Mouse (Mus musculus) spleen, postnatal 4 days (tissue): ENCODE data around the gene Msl3l2.
A peak's percentile ranks its signal among the peaks of the same experiment; 100 is the strongest.

Experiments used
- DNase-seq, 2 experiments: peaks; one replicate each; pipeline ENCODE4 v3.0.0; 2022; ENCODE audit warnings: low spot score in 2 of 2

The Msl3l2 gene

DNA sequence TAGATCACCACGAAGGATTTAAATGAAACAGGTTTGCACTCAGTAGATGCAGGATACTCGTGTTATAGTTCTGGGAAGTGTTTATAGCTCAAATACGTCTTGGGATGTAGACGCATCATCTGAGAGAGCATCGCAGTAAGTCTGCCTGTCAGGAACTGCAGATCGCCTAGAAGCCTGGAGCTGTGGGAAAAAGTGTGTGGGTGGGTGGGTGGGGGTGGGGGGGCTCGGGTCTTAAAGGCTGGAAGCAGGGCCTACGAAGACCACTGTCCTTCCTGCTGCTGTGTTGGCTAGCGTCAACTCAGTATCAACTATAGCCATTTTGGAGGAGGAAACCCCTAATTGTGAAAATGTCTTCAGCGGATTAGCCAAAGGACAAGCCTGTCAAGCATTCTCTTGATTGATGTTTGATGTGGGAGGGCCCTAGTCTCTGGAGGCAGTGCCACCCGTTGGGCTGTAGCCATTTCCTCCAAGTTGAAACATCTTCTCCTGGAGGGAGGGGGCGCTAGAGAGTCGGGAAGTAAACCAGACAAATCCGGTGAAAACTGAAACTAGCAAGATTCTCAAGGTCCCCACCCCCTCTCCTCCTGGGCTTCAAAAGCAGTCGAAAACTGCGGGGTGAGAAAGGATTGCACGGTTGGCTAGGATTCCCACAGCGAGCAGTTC is at the start of gene Msl3l2:
Gene Msl3l2 (plus strand): TSS at position 585 of the 663 bp plus-strand sequence.
- DNase-seq = peak; percentile 81 to 90

DNA sequence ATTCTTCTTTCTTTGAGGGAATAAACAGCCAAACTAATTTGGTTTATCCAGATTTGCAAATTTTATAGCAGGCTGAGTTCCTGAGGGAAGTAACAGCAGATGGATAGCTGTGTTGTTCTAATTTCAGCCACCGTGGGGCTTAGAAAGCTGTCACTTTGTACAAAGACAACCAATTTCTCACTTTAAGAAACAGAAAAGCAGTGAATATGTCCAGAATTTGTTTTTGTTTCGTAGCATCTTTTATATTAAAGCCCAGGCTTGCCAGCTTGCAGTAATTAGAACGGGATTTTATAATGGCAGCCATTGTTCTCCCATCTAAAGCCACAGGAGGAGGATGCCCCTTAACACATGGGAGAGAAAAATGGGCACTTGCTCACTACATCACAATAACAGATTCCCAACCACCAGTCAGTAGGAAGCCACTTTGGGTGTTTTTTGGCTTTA is 47.7 kb upstream of the Msl3l2 start:
- DNase-seq = no peak

DNA sequence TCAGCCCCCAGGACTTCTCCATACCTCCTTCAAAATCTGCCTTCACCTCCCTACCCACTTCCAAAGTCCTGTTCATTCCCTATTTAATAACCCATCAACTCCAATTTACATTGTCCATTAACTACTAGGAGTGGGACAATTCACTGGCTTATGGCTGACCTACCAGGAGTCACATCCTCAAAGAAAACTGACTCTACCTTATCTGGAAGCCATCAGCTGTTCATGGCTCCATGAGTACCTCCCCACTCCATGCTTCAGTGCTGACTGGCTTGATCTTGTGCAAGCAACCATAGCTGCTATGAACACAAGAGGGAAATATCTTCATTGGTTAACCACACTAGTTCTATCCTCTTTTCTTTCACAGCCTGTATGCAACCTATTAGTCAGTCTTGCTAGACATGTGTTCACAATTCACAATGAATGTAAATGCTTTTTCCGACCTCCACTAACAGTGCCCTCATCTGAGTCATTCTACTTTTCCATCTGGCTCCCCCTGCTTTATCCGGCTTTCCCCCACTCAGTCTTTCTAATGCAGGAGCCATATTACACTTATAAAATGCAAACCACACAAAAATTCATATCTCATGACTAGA is 45.4 kb upstream of the Msl3l2 start:
- no peak for DNase-seq

DNA sequence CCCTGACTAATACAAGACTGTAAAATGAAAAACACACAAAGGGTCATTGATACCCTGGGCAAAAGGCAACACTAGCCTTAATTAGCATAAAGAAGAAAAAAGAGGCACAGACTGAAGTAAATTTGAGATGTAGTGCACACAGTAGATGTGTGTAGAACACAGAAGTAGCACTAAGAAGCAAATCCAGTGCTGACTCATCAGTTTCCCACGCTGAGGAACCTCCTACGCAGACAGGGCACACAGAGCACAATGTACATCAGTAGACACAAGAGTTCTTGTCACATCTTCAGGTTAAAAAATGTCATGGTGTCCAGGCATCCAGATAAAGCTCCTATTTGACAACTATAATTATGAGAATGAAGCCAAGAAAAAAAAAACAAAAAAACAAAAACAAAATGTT is 44.0 kb upstream of the Msl3l2 start:
- DNase-seq = no peak

DNA sequence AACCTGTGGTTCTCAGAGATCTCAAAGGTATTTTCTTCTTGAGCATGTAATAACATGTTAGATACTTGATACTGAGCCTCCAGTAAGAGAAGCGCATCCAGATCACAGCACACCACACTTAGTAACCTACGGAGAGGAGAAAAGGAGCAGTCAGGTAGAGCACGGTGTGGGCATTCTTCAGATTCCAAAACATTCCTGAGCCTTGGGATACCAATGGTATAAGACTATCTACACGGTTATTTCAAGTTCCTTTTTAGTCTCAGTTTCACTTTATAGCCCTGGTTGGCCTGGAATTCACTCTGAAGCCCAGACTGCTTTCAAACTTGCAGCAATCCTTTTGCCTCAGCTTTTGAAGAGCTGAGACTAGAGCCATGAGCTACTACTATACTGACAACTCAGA is 17.0 kb upstream of the Msl3l2 start:
- DNase-seq = no peak

DNA sequence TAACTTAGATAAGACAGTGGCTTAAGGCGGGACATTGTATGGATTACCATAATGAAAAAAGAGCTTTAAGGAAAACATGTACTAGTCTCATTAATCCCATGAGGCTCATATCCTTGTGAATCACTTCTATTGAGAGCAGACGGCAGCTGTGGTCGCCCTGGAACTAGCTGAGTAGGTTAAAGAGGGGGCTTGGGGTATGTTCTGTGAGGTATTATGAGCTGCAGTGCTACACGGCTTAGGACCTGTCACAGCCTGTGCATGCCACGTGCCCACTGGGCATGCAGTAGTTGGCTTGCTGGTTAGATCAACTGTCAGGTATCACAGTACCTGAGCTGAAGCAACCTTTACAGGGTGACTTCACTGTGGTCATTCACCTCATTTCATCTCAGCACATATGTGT is 12.1 kb upstream of the Msl3l2 start:
- no peak for DNase-seq

DNA sequence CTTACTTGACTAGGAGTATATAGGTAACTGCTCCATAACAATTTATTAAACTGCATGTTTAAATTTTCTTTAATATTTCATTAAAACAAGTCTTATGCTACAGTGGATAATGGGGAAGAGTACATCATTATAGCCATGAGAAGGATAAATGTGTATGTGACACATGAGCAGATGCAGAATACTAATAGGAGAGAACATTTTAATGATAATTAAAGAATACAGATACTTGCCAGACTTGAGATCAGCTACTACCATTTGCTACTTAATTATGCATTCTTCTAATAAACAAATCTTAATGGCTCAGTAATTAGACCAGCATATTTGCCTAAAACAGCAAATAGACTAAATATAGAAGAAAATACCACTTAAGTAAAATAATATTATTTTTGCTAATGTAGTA is 10.0 kb upstream of the Msl3l2 start:
- DNase-seq = no peak

DNA sequence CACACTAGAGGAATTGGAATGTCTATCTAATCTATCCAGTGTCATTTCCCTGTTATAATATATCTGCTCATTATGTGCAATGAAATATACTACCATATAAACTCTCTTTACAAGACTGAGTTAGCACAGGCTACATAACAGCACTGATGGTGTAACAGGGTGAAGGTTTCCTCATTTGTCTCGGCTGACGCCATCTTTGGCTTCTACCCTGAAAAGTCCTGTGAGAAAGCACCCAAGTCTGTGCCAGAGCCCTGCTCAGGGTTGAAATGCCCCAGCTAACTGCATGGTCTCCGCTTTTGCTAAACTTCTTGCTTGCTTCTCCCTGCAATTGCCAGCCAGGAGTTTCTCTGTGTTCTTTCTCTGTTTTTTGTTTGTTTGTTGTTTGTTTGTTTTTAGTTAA is 7.6 kb upstream of the Msl3l2 start:
- no peak for DNase-seq

DNA sequence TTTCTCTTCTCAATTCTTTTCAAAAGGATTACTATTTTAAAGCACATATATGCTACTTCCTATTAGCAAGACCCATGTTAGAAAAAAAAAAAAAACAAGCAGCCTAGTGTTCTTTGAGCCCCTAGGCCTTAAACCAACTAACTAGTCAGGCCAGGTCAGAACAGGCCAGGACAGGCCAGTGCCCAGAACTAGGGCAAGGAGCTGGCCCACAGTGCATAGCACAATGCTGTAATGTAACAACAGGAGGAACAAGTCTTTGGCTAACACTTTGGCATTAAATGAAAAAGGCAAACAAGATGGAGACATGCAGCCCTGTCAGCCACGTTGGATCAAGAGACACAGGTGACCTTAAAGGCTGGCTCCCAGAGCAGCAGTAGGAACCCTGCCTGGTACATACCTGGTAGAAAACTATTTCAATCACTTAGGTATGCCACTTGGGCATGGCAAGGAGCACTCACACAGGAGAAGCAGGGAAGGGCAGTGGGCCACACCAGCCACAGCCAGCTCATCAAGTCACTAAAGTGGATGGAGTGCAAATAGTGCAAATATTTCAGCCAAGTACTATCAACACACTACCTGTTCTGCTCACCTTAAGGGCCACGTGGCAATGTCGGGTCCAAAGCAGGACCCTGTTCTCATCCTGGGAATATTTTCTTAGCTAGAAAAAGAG is 6.9 kb upstream of the Msl3l2 start:
- no peak for DNase-seq

DNA sequence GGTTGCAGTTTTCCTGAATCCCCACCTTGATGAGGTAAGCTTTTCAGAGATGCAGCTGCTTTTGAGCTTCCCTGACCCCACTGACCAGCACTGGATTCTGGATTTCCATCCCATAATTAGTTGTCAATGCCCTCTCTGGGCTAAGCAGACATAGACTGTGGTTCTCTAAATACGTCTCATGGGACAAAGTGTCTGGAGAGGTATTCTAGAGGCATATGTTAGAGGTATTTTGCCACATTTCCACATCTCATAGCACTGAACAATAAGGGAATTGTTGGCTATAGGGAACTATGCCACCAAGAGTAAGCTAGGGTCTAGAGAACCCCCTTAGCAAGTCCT is 248 bp downstream of the Msl3l2 start:
- DNase-seq = no peak

DNA sequence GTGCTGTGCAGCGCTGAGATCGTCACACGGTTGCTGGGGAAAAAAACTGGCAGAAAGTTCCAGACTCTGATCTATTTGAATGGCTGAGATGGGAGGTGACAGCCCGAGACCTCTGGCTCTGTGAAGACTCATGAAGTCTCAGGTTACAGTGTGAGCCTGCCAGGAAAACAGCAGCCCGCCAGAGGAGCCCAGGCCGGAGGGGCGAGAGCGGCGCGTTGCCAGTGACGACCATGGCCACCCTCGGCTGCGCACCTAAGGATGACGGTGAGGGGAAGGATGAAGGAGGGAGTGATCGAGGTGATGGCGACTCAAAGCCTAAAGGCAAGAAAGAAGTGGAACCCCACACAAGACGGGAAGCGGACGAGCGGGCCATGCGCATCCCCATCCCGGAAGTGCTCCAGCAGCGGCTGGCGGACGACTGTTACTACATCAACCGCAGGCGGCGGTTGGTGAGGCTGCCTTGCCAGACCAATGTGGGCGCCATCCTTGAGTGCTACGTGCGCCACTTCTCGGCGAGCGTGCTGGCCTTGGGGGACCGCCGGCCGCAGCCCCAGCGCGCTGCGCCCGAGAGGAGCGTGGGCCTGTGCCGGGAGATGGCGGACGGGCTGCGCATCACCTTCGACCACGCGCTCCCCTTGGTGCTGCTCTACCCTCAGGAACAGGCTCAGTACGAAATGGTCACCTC is 8.4 kb downstream of the Msl3l2 start:
- DNase-seq = peak; percentile 43 to 79

DNA sequence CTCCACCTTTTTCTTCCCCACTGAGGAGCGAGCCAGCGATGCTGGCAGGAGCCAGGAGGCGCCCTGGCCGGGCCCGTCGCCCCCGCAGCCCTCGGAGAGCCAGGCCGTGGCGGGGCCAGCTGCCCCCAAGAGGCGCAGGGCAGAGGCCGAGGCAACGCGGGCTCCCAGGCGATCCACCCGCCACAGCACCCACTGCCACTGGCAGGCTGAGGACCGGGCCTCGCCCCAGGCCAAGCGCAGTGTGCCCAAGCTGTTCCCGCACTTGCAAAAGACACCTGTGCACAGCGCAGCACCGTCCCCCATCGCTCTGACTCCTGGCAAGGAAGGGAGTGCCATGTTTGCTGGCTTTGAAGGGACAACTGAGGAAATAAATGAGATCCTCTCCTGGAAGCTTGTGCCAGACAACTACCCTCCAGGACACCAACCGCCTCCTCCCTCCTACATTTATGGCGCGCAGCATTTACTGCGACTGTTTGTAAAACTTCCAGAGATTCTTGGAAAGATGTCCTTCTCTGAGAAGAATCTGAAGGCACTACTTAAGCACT is 9.0 kb downstream of the Msl3l2 start:
- DNase-seq = peak; percentile 16 to 69

DNA sequence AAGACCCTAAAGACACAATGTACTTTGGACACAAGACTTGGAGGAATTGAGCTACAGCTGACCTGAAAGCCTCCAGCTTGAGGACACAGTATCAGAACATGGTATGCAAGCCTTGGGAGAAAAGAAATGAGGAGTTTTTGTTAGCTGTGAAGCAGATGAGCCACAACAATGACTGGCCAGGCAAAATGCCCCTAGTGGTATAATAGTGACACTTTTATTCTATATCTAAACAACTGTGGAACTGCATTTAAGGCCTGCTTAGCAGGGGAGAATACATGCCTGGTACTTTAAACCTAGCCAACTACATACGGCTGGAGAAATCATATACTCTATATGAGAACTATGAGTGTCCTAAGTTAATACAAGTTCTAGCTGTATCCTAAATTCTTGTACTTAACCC is 20.3 kb downstream of the Msl3l2 start:
- no peak for DNase-seq

DNA sequence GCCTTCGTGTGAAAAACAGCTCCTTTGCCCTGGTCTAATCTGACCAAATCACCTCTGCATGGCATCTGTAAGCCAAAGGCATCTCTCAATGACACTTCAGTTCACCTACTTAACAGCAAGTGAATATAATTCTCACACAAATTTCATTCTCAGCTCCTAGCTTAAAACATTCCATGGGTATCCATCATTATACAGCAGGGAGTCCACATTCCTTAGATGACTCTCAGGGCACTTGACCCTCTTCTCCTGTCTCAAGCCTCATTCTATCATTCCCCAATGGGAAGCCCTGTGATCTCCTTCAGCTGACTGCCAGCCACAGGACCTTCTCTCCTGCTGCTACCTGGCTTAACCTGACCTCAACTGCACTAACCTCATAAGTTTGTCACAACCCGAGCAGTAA is 22.9 kb downstream of the Msl3l2 start:
- DNase-seq = no peak

DNA sequence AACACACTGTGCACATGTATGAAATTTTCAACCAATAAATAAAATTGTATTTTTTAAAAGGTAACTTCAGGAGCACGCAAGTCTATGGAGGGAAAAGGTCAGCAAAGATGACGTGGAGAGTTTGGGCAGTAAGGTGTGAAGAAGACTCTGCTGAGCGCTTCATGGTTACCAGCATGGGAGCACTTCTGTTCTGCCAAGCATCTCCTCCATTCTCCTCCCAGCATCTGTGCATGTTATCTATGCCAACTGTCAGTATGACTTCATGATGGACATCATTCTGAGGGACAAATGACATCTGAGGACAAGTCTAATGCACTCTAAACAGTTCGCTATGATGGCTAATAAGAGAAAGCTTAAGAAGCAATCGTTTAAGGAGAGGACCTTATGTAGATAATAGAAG is 30.5 kb downstream of the Msl3l2 start:
- no peak for DNase-seq

DNA sequence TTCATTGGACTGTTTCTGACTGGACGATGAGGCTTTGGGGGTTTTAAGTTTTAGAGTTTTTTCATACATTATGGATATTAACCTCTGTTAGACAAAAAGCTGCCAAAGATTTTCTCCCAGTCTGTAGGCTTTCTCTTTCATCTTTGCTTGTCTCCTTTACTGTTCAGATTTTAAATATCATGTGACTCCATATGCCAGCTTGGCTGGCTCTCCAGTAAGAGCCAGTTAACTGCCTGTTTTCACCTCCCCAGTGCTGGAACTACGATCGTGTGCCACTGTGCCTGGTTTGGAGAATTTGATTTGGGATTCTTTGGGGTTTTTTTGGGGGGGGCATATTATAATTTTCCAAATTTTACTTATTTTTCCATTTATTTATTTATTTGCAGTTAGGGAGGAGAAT is 42.2 kb downstream of the Msl3l2 start:
- no peak for DNase-seq

DNA sequence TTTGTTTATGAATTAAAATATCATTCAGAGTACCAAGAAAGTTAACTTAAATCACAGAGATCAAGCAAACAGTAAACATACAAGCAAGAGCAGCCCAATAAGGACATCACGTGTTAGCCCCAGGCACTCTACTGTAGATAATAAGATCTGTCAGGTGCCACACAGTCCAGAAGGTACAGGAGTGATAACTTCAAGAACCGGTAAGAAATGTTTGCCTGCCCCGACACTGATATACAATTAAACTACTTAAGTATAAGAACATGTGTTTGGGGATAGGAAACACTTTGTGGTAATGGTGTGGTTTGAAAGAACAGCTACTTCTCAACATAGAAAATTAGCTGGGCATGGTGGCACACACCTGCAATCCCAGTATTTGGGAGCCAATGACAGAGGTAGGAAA is 50.2 kb downstream of the Msl3l2 start:
- no peak for DNase-seq

DNA sequence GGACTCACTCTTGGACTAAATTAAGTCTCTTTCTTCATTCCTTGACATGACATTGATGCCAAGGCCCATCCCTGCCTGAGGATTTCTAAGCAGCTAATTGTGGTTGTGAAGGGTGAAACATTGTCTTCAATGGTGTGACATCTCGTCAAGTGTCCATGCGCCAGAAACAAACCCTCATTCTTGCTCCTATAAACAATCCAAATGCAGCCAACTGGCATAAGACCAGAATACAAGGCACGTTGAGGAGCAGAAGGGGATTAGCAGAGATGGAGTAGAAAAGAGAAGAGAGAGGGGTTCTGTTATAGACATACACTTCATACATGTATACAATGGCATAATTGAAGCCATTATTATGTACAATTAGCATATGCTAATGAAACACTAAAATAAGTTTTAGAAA is 51.5 kb downstream of the Msl3l2 start:
- no peak for DNase-seq

DNA sequence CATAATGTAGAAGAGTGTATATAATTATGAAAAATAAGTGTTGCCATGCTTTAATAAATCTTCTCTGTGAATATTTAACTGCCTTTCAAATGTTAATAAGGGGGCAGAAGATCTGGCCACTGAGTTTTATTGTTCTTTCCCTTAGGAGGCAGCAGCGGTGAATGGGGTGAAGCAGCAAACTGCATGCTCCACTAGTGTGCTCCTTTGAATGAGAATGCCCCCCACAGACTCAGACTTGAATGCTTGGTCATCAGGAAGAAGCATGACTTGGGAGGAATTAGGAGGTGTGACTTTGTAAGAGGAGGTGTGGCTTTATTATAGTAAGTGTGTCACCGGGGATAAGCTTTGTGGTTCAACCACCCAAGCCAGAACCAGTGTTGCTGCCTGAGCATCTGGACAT is 52.0 kb downstream of the Msl3l2 start:
- no peak for DNase-seq

DNA sequence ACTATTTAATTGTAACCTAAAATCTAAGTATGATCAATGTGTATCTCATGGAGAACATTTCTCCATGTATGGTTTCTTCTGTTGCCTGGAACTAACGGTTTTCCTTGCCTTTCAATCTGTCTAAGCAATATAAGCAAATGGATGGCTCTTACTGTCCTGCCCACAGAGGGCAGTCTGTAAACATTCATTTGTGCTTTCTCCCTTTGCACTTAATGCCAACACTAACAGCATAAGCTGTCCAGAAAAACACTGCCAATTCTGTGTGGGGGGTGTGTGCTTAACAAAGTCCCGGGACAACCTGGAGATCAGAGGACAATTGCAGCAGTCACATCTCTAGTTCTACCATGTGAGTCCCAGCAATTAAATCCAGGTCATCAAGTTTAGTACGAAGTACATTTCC is 57.7 kb downstream of the Msl3l2 start:
- DNase-seq = no peak

DNA sequence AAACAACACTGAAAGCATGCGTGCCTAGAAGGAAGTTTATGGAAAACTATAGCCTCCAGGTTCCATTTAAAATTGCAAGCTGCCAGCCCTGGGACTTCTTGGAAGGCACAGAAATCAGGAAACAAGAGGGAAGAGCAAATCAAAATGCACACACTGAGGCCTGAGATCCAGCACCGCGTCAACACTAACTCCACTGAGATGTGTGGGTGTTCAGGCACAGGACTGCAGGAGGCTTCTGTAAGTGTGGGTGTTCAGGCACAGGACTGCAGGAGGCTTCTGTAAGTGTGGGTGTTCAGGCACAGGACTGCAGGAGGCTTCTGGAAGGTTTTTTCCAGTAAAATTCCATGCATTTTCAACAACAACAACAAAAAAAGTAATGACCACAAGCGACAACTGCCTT is 59.0 kb downstream of the Msl3l2 start:
- DNase-seq = no peak
